Mouse (Mus musculus) midbrain, embryonic 14.5 days (tissue): ENCODE measurements around the gene Tm4sf19. TPM values are rescaled to one million over a fixed set of nuclear protein-coding genes. Genes with fewer than 3 reads are reported as not detected.

ENCODE experiments used
- ATAC-seq: fragments of 200-750 bp; cut with Nextera tagmentation; 2 replicates; pipeline ENCODE4 v1.8.0; 2017; ENCODE audit warnings: moderate number of reproducible peaks, moderate library complexity; ENCODE audit not compliant: low FRiP score, low TSS enrichment
- DNase-seq: peaks from one replicate; pipeline ENCODE4 v3.0.0-alpha.2; 2015
- H3K27ac ChIP-seq: fragments of 300-500 bp; sonication (generic); replicated peaks from 2 replicates; pipeline ENCODE4 v1.5.1; 2014; ENCODE audit warnings: mild to moderate bottlenecking, low read depth, low read length, moderate library complexity
- H3K27me3 ChIP-seq: fragments of 300-500 bp; sonication (generic); 2 replicates; pipeline ENCODE4 v1.6.1; 2014; ENCODE audit warnings: low read length, control low read depth, mixed read lengths; ENCODE audit not compliant: control insufficient read depth, insufficient read depth
- H3K36me3 ChIP-seq: fragments of 300-500 bp; sonication (generic); 2 replicates; pipeline ENCODE4 v1.6.1; 2014; ENCODE audit warnings: low read length, control low read depth; ENCODE audit not compliant: control insufficient read depth, insufficient read depth
- H3K4me1 ChIP-seq: fragments of 300-500 bp; sonication (generic); 2 replicates; pipeline ENCODE4 v1.6.1; 2014; ENCODE audit warnings: mild to moderate bottlenecking, antibody characterized with exemption, low read length, control low read depth; ENCODE audit not compliant: control insufficient read depth, insufficient read depth
- H3K4me2 ChIP-seq: fragments of 300-500 bp; sonication (generic); 2 replicates; pipeline ENCODE4 v1.6.1; 2014; ENCODE audit warnings: mild to moderate bottlenecking, low read length, moderate library complexity
- H3K4me3 ChIP-seq: fragments of 300-500 bp; sonication (generic); replicated peaks from 2 replicates; pipeline ENCODE4 v1.5.1; 2014; ENCODE audit warnings: low read depth, low read length
- H3K9ac ChIP-seq: fragments of 300-500 bp; sonication (generic); replicated peaks from 2 replicates; pipeline ENCODE4 v1.6.1; 2014; ENCODE audit warnings: mild to moderate bottlenecking, low read length, moderate library complexity
- H3K9me3 ChIP-seq: fragments of 300-500 bp; sonication (generic); 2 replicates; pipeline ENCODE4 v1.6.1; 2016; ENCODE audit warnings: low read length, control low read depth, mixed read lengths; ENCODE audit not compliant: control insufficient read depth
- WGBS: fragments of 180-500 bp; shearing (Covaris S2); extraction: QIAGEN DNeasy Blood & Tissue Kit; methylation state at CpG from one replicate; pipeline ENCODE4 v1.1.7; 2014; 5-methylcytosine and 5-hydroxymethylcytosine counted together
- polyA plus RNA-seq: library from polyadenylated mRNA; unstranded; fragments of >200 nt; fragmentation: Nextera tagmentation; extraction: Ambion mirVana; gene quantifications from 2 replicates; pipeline ENCODE4 v1.2.1, GENCODE M21; 2014

The Tm4sf19 gene
- polyA plus RNA-seq, 1 experiment from 2014 or later: not detected

DNA sequence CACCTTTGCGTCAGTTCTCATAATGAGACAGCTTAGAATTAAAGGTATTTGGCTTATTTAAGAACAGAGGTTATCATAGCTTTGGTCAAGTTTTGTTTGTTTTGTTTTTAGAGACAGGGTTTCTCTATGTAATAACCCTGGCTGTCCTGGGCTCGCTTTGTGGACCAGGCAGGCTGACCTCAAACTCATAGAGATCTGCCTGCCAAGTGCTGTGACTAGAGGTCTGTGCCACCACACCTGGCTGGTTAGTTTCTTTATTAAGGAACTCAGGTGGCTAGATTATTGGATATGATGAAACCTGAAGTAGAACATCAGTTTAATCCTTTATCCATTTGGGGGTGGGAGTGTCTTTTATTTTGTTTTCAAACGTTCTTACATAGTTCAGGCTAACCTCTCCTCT, 10.5 kb upstream of the Tm4sf19 start:
- H3K4me1 ChIP-seq: no peaks in the 10 kb centered on the region
- H3K9me3 ChIP-seq: no peaks in the 10 kb centered on the region
- no peak for ATAC-seq
- H3K27me3 ChIP-seq: no peaks in the 10 kb centered on the region
- H3K4me2 ChIP-seq: no peak overlapping the region
- peaks cover 52% of the 10 kb centered on the region for H3K36me3 ChIP-seq
- H3K4me3 ChIP-seq: no peak overlapping the region
- H3K9ac ChIP-seq: no peak overlapping the region
- WGBS: 93% methylated on average over 3 of the region's 3 CpGs
- DNase-seq: no peak
- no peak overlapping the region for H3K27ac ChIP-seq

DNA sequence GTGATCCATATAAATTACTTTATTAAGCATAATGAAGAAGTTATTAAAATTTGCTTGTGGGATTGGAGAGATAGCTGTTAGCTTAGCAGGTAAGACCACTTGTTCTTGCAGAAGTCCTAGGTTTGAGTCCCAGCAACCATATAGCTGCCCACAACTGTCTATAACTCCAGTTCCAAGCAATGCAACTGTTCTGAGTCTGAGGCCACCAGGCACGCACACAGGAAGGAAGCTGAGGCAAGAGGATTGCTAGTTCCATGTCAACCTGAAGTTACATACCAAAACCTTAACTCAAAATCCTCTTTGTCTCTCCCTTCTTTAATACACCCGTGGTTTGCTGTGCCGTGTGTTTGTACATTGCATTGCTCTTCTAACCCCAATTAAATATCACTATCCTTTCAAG, 9.4 kb upstream of the Tm4sf19 start:
- Histone ChIP-seq H3K27me3 (no peaks in the 10 kb centered on the region), H3K4me2 (no peak overlapping the region), H3K9me3 (no peaks in the 10 kb centered on the region), H3K4me3 (no peak overlapping the region), H3K9ac (no peak overlapping the region), H3K27ac (no peak overlapping the region), H3K36me3 (peaks cover 43% of the 10 kb centered on the region), H3K4me1 (no peaks in the 10 kb centered on the region)
- DNase-seq (no peak), ATAC-seq (no peak)
- 96% methylated on average over 3 of the region's 3 CpGs for WGBS

DNA sequence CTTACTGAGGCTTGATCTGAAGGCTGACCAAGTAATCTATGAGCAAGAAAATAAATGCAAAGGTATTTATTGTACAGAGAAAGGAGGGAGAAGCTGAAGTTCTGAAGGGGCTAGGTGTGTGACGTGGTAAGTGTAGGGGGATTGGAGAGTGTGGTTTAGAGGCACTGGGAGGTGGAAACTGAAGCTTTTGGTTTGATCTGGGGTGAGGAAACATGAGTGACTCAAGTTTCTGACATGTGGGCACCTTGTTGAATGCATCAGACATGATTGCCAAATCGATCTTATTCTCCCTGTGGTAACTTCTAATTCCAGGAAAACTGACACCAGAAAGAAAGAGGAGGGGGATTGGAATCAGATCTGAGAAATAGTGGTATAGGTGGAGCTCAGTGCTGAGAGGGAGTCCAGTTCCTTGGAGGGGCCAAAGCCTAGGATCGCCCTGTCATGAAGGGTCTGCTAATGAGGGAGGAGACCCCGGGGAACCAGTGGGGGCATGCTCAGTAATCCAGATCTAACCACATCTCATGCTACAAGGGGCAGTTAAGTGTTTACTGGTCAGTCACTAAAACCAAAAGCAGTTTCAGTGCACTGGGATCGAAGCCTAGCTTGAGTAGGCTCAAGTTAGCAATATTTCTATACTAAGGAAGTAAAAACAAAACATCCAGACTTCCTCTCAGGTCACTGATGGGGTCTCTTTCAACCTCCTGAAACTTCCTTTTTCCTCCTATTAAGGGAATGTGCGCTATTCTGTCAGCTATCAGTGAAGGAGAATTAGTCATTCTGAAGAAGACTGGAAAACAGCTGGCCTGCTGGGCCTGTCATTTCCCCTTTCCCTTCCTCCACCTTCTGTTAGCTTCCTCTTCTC, 4.4 kb upstream of the Tm4sf19 start:
- no peak overlapping the region for H3K4me3 ChIP-seq
- H3K4me1 ChIP-seq: no peaks in the 10 kb centered on the region
- no peak for ATAC-seq
- no peaks in the 10 kb centered on the region for H3K9me3 ChIP-seq
- H3K27ac ChIP-seq: no peak overlapping the region; the same call in 1 of the 2 replicates
- no peak overlapping the region for H3K4me2 ChIP-seq
- WGBS: 74% methylated on average over 6 of the region's 6 CpGs
- no peak overlapping the region for H3K9ac ChIP-seq
- H3K27me3 ChIP-seq: no peaks in the 10 kb centered on the region
- H3K36me3 ChIP-seq: peaks cover 23% of the 10 kb centered on the region
- DNase-seq: no peak

DNA sequence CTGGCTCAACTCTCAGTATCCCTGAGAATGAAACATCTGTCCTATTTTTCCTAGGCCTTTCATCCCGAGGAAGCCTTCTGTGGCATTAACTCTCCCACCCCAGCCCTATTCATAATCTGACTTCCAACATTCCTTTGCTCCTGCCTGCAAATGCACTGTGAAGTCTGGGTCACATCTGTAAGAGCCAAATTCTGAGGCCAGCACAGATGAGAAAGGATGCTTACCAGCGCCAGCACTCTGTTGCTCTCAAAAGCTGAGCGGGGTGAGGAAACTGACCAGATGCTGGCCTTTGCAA, 3.8 kb upstream of the Tm4sf19 start:
- H3K36me3 ChIP-seq: peaks cover 17% of the 10 kb centered on the region
- H3K9ac ChIP-seq: no peak overlapping the region
- DNase-seq (no peak), ATAC-seq (no peak)
- no peak overlapping the region for H3K4me3 ChIP-seq
- no peaks in the 10 kb centered on the region for H3K9me3 ChIP-seq
- no peaks in the 10 kb centered on the region for H3K27me3 ChIP-seq
- no peak overlapping the region for H3K4me2 ChIP-seq
- no peaks in the 10 kb centered on the region for H3K4me1 ChIP-seq
- WGBS: 63% methylated on average over 3 of the region's 3 CpGs
- H3K27ac ChIP-seq: no peak overlapping the region

DNA sequence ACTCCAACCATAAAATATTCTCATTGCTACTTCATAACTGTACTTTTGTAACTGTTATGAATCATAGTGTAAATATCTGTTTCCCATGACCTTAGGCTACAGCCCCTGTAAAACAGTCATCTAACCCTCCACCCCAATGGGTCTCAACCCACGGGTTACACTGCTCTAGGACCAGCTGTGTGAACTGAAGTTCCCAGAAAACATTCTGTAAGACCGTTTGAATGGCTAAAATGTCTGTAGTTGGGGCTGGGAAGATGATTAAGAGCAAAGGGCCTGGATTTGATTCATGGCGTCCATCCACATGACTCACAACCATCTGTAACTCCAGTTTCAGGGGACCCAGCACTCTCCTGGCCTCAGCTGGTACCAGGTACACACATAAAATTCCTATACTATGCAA, 2.1 kb upstream of the Tm4sf19 start:
- WGBS: 74% methylated on average over 3 of the region's 3 CpGs
- no peak for ATAC-seq
- no peak overlapping the region for H3K4me3 ChIP-seq

DNA sequence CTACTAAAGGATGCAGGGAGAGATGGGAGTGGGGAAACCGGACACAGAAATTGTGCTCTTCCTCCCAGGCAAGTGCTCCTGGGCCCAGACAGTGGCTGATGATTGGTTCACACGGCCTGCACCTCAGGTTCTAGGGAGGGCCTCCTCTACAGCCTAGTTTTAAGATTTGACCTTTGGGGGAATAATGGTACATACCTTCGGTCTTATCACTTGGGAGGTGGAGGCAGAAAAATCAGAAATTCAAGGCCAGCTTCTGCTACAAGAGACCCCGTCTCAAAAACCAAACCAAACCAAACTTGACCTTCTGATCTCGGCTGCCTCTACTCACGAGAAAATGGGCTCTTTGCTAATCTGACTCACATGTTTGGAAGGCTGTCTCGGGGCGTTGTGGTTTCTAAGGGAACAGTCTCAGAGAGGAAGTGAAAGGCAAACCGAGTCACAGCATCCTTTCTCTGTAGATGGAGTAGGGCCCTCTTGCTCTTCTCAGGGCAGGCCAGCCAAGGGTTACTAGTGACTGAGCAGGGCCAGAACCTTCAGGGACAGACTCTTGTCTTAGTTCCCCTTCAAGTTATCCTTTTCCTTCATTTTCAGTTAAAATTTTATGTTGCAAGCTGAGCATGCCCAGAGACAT, 1.1 kb downstream of the Tm4sf19 start:
- no peak overlapping the region for H3K4me3 ChIP-seq
- DNase-seq (no peak), ATAC-seq (no peak)
- no peaks in the 10 kb centered on the region for H3K4me1 ChIP-seq
- no peak overlapping the region for H3K4me2 ChIP-seq
- H3K27ac ChIP-seq: no peak overlapping the region
- WGBS: 81% methylated on average over 9 of the region's 9 CpGs
- no peaks in the 10 kb centered on the region for H3K36me3 ChIP-seq
- H3K9me3 ChIP-seq: no peaks in the 10 kb centered on the region
- H3K27me3 ChIP-seq: no peaks in the 10 kb centered on the region
- no peak overlapping the region for H3K9ac ChIP-seq

More for the DNA sequence above, 2.1 kb upstream of the Tm4sf19 start:
- Histone ChIP-seq H3K27me3 (no peaks in the 10 kb centered on the region), H3K27ac (no peak overlapping the region), H3K36me3 (peaks cover 3% of the 10 kb centered on the region; the same call in 1 of the 2 replicates), H3K4me1 (no peaks in the 10 kb centered on the region), H3K4me2 (no peak overlapping the region), H3K9me3 (no peaks in the 10 kb centered on the region), H3K9ac (no peak overlapping the region)
- DNase-seq: no peak

DNA sequence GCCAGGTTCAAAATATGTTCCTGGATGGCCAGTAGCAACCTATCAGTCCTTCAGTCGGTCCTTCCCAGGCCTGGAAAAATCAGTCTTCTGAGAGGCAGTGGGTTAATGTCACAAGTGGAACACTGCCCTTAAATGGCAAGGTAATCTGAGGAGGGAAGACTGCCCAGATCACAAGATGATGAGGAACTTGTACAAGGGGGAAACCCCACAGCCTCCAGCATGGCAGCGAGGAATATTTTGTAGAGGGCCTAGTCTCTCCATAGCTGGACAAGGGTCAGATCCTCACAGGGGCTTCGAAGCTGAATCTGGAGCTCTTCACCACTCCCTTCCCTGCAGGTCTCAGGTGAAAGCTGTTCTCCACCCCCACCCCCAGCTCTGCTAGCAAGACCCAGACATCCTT, 2.5 kb downstream of the Tm4sf19 start:
- ATAC-seq: no peak
- Histone ChIP-seq H3K27me3 (no peaks in the 10 kb centered on the region), H3K9me3 (no peaks in the 10 kb centered on the region), H3K36me3 (no peaks in the 10 kb centered on the region), H3K27ac (no peak overlapping the region), H3K4me1 (no peaks in the 10 kb centered on the region), H3K4me2 (no peak overlapping the region), H3K4me3 (no peak overlapping the region), H3K9ac (no peak overlapping the region)
- WGBS: 94% methylated on average over 3 of the region's 3 CpGs
- DNase-seq: no peak

DNA sequence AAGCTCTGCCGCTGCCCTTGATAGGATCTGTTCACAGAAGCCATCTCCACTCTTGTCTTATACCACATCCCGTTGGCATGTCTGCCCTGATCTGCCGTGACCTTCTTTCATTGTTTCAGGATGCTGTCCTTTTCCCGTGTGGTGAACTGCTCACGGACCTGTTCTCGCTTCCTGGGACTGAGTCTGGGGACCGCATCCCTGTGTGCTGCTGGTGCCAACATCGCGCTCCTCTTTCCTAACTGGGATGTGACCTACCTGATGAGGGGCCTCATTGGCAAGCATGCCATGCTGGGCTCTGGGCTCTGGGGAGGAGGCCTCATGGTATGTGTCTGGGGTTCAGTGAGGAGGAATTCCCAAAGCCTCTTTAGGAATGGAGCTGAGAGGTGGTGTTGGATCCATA, 5.4 kb downstream of the Tm4sf19 start:
- WGBS: 82% methylated on average over 9 of the region's 9 CpGs
- no peaks in the 10 kb centered on the region for H3K4me1 ChIP-seq
- no peaks in the 10 kb centered on the region for H3K27me3 ChIP-seq
- H3K9me3 ChIP-seq: no peaks in the 10 kb centered on the region
- DNase-seq (no peak), ATAC-seq (no peak)
- no peak overlapping the region for H3K27ac ChIP-seq
- no peak overlapping the region for H3K9ac ChIP-seq
- no peaks in the 10 kb centered on the region for H3K36me3 ChIP-seq
- H3K4me2 ChIP-seq: no peak overlapping the region
- no peak overlapping the region for H3K4me3 ChIP-seq

DNA sequence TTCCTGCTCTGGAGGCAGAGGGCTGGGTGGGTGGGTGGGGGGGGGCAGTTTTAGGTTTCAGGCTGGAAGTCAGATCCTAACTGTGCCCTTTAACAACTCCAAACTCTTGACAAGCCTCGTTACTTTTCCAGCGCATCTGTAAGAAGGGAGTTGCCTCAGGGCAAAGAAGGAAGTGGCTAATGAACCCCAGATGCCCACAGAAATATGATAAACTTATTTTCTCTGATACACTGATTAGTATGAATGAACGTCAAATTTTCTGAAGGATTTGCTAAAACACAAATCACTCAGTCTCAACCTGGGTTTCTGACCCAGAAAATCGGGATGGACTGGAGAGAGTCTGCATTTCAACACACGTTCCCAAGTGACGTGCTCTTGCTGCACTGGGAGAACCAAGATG, 6.4 kb downstream of the Tm4sf19 start:
- no peak overlapping the region for H3K4me2 ChIP-seq
- H3K27me3 ChIP-seq: no peaks in the 10 kb centered on the region
- ATAC-seq: no peak
- H3K9me3 ChIP-seq: no peaks in the 10 kb centered on the region
- no peak overlapping the region for H3K9ac ChIP-seq
- H3K4me1 ChIP-seq: no peaks in the 10 kb centered on the region
- no peak overlapping the region for H3K4me3 ChIP-seq
- 77% methylated on average over 6 of the region's 6 CpGs for WGBS
- DNase-seq: no peak
- H3K27ac ChIP-seq: no peak overlapping the region
- H3K36me3 ChIP-seq: no peaks in the 10 kb centered on the region
